Mouse (Mus musculus) lung, postnatal 14 days (tissue): Measurements from ENCODE around the gene Nfkbil1.

ENCODE experiments used
- DNase-seq: peaks from one replicate; pipeline ENCODE4 v3.0.0; 2021

The Nfkbil1 gene

DNA sequence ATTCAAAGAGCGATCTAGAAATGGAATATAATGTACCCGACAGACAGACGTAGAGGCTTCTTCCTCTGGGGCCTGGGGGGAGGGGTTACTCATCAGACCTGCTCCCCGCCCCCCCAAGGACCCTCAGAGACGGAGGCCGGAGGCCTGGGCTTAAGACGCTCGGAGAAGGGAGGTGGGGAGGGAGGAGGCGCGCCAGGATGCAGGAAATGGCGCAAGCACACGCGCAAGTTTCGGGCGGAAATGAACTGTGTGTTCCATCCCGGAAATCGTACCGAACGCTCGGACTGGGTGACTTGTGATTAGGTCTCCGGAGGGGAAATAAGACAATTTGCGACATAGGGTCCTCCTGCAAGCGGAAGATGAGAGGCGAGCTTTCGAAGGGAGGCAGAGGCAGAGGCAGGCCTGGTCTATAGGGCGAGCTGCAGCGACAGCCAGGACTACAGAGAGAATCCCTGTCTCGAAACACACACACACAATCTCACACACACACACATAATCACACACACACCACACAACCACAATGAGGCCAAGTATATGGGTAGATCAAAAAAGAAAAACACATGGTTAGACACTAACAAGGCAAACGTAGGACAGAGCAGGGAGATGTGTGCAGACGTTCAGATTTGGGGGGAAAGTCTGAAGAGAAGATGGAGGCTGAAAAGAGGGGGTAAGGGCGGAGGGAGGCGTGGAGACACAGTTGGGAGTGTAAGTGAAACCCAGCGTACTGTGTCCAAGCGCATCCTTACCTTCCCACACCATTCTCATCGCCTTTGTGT, at the start of gene Nfkbil1:
Gene Nfkbil1, minus strand, starts transcription at position 179 of the 776 bp plus-strand sequence.
- DNase-seq = peak; percentile 92

DNA sequence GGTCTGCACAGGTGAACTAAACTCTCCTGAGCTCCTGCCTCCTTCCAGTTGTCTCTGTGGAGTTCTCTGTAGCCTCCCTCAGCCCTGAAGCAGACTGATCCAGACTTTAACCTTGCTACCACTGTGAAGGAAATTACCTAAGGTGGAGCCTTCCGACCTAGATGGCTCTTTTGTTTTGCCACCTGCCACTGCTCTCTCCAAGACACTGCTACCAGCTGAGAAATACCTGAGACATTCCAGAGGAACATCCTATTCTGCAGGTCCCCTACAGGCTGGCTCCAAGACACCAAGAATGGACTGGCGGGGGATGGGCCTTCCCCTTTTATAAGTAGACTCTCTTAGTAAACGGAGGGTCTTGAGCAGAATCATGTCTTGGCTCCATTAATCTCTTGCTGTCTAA, 44.7 kb upstream of the Nfkbil1 start:
- DNase-seq = no peak

DNA sequence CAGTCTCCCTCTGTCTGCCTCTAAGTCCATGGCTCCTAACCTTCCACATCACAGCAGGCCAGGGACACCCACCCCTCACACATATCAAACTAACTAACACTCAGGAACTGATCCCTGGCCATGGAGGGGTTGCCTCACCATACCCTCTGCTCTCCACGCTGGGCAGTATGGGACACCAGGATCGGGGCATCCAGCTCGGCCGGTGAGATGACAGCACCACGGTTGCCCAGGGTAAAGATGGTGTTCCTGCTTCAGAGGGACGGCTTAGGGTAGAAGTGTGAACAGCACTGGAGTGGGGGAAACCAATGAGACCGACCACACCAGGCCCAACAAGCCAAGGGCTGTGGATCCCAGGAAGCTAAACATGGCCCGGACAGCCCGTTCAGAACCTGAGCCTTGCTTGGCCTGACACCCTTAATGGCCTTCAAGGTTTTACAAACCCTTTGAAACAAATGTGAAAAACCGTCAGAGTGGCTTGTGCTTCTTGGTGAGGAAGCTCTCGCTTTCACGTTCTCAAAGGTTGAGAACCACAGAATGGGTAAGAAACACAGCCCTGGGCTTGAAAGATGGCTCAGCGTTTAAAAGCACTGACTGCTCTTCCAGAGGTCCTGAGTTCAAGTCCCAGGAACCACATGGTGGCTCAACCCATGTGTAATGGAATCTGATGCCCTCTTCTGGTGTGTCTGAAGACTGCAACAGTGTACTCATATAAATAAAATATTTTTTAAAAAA, 43.5 kb upstream of the Nfkbil1 start:
- DNase-seq = no peak

DNA sequence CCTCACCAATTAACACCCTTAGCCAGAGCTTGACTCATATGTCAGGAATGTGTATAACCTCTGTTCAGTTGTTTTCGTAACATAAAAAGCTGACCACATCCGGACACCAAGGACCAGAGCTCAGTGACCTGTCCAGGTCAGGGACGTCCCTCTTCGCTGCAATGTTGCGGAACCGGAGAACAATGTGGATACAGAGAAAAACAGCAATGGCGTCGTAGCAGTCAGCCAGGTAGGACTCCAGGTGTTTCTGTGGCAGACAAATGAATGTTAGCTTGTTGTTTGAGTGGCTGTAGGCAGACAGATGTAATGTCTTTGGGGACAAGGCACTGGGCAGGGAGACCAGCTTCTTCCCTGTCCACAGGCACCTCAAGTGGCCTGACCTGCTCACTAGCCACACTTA, 42.5 kb upstream of the Nfkbil1 start:
- no peak for DNase-seq

DNA sequence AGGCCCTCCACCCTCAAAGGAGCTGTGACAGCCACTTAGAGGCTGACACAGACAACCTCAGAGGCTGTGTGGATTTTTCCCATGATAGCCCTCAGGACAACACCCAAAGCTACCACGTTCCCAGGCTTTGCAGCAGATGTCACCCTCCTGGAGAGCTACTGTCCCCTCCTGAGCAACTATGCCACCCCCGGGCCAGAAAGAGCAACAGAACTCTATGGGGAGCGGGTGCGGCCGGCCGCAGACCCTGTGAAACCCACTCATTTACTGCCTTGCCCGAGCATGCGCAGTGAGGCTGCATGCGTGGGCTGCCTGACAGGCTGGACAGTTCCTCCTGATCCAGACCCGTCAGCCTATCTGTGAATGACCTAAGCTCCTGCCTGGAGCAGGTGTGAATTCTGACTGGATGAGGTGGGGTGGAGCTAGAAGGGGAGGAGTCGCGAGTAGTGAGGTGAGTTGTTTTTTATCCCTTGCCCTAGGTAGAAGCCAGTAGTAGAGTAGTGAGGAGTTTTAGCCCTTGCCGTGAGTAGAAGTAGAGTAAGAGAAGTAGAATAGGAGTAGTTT, 40.8 kb upstream of the Nfkbil1 start:
- DNase-seq = no peak

DNA sequence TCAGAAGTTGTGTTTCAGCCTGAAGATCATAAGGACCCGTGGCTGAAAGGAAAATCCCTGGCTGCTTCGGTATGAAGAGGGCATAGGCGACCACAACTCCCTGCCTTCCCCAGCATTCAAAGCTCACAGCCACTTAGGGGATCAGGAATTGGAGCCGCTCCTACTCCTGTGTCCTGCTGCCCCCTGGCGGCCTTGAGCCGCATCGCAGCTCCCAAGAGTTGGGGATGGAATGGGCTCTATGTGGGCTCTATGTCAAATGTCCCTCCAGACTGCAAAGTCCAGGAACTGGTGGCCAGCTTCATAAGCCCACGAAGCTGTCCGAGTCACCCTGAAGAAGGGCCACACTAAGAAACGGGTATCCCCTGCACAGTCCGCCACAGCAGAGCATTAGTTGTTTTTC, 39.2 kb upstream of the Nfkbil1 start:
- DNase-seq = peak; percentile 95

DNA sequence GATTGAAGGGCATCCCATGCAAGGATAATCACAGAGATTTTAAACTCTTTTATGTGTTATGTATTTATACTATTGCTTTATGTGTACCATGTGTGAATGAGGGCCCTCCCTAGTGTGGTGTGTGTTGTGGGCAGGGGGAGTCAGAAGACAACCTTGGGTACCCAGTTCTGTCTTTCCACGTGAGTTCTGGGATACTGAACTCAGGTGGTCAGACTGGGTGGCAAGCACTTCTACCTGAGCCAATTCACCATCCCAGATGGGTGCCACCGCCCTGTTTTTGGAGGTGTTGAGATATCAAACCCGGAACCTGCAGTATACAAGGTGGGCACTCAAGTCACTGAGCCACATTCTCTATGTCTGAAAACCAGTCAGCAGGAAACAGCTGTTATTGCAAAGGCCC, 36.7 kb upstream of the Nfkbil1 start:
- DNase-seq = no peak

DNA sequence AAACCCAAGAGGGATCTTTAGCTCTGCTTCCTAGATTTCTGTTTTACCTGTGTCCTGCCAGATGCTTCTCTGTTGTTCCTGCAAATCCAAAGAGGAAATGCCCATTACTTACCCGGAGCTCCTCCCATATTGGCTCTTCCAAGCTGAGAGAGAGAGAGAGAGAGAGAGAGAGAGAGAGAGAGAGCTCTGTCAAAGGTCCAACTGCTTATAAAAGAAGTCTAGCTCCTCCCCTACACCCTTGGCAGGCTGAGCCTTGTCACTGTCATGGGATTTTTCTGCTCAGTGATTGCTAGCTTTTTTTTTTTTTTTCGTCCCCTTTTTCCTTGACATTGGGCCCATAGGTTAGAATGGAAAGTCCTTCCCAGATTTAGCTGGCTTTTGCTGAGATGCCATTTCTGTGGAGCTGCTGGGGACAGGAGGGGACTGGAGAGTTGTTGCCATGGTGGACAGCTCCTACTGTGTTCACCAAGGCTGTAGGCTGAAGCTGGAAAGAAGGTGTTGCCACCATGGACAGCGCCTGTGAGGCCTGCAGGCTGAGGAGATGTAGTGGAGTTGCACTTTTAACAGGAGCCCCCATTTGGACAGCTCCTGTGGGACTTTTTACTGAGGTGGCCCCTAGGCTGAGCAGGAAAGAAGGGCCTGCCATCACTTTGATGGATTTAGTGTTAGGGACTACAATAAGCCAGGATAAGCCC, 34.2 kb upstream of the Nfkbil1 start:
- DNase-seq = peak; percentile 58

DNA sequence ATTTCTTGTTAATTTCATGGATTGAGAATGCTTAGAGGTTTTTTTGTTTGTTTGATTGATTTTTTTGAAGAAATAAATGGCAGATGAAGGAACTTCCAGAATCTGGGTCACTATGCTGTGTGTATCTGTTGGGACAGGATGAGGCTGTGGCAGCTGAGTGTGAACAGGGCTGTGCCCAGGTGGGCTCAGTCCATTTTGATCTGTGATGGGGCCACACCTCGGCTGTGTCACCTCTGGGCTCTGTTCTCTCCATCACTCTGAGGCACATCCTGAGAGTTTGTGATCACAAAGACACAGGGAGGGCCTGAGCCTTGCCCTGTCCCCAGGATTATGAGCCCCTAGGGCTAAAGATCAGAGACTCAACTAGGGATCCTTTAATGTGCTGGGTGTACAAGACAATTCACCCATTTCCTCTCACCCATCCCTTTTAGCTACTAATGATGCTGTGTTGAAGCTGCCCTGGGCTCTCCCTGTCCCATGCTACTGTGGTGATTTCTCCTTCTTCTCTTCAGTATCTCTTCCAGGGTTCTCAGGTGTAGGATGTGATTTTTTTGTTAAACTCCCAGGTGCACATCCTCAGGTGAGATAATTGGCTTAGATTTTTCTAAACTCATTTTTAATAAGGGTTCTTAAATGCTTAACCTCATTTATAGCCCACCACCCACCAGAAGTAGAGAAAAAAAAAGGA, 32.0 kb upstream of the Nfkbil1 start:
- no peak for DNase-seq

DNA sequence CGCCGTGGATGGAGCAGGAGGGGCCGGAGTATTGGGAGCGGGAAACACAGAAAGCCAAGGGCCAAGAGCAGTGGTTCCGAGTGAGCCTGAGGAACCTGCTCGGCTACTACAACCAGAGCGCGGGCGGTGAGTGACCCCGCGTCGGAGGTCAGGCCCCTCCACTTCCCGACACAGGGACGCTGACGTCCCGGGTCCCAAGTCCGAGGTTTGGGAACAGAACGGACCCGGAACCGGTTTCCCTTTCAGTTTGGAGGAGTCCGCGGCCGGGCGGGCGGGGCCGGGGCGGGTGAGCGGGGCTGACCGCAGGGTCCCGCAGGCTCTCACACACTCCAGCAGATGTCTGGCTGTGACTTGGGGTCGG, 27.9 kb upstream of the Nfkbil1 start:
- DNase-seq = no peak

DNA sequence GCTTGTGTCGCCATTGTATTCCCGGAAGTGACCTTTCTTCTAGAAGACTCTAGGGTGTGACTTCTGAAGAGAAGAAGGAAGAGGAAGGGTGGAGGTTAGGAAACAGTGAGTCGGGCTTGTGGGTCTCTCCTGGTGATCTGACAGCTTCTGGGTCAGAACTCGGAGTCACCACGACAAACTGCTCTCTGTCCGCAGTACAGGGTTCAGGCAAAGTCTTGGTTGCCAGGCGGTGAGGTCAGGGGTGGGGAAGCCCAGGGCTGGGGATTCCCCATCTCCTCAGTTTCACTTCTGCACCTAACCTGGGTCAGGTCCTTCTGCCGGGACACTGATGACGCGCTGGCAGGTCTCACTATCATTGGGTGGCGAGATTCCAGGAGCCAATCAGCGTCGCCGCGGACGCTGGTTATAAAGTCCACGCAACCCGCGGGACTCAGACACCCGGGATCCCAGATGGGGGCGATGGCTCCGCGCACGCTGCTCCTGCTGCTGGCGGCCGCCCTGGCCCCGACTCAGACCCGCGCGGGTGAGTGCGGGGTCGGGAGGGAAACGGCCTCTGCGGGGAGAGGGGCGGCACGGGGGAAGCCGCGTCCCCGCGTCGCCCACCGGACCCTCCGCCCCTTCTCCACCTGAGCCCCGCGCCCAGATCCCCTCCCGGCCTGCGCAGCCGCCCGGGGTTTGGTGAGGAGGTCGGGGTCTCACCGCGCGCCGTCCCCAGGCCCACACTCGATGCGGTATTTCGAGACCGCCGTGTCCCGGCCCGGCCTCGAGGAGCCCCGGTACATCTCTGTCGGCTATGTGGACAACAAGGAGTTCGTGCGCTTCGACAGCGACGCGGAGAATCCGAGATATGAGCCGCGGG, 27.3 kb upstream of the Nfkbil1 start, which contains the start of gene H2-D1:
Gene H2-D1, plus strand, starts transcription at position 67 of the 859 bp plus-strand sequence.
- DNase-seq = peak; percentile 100

DNA sequence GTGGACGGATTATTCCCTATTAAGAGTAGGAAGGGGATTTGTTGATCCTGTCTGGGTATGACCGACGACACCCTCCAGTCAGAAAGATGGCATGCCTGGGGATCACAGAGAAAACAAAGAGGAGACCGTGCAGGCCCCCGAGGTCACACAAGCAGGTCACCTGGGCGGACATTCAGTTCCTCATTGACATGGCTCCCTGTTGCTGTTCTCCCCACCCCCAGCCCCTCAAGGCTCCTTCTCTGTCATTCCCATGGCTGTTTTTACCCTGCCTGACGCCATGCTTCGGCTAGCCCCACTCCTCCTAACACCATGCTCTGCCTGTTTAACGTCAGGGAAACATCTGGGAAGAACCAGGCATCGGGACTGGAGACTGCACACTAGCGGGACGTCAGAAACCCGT, 26.1 kb upstream of the Nfkbil1 start:
- DNase-seq = no peak

DNA sequence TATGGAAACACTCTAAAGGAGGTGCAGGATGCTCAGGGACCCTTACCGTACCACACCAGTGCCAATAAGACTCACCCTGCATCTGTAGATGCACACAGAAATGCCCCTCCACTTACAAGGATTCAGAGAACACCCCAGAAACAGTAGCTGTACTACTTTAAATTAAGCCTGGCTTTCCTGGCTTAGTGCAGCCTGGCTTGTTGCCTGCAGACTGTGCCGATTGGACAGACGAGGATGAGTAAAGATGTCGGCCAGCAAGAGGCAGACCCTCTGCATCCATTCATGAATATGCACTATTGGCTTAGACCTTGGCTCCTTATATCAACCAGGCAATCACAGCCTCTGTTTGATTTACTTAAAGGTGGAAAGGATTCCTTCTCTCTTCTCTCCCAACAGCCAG, 24.0 kb upstream of the Nfkbil1 start:
- no peak for DNase-seq

DNA sequence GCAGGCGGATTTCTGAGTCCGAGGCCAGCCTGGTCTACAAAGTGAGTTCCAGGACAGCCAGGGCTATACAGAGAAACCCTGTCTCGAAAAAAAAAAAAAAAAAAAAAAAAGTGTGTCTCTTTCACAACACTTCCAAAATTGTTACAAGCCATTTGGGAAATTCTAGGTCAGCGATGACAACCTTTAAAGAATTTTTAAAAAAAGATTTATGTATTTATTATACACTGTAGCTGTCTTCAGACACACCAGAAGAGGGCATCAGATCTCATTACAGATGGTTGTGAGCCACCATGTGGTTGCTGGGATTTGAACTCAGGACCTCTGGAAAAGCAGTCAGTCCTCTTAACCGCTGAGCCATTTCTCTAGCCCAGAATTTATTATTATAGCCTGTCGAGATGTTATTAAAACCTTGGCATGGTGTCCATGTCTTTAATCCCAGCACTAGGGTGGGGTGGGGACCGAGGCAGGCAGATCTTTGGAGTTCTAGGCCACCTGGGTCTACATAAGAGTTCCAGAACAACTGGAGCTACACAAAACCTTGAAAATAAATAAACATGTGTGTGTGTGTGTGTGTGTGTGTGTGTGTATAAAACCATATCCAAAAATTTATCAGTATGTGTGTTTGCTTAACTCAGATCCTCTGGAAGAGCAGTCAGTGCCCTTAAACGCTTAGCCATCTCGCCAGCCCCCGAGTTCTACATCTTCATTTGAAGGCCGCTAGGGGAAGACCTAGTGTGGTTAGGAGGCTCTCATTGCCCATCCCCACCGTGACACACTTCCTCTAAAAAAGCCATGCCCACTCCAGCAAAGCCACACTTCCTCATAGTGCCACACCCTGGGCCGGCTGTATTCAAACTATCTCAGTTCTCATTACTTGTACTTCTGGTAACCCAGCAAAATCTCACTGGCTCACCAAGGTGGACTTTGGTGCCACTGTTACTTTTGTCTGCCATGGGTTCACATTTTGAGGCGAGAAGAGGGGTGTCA, 23.2 kb upstream of the Nfkbil1 start:
- peak; percentile 68 for DNase-seq

DNA sequence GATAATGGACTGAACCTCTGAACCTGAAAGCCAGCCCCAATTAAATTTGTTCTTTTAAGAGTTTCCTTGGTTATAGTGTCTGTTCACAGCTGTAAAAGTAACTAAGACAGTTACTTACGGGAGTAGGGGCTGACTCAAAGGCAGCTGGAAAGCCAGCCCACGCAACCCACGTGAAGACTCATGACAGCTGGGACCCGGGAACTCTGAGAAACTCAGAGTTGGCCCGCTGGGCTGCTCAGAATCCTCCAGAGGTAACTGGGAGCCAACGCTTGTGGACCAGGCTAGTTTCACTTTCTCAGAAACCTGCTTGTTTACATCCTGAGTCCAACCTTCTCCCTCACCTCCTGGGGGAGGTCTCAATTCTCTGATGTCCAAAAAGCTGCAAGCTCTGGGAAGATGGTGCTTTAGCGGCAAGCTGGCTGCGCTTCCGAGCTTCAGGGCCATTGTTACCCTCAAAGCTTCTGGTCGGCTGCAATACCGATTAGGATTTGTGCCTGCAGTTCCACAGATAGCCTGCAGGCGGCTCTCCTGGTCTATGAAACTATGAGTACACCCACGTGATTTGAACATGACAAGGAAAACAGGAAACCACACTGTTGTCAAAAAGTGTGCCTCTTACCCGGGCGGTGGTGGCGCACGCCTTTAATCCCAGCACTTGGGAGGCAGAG, 22.4 kb upstream of the Nfkbil1 start:
- DNase-seq = peak; percentile 97

DNA sequence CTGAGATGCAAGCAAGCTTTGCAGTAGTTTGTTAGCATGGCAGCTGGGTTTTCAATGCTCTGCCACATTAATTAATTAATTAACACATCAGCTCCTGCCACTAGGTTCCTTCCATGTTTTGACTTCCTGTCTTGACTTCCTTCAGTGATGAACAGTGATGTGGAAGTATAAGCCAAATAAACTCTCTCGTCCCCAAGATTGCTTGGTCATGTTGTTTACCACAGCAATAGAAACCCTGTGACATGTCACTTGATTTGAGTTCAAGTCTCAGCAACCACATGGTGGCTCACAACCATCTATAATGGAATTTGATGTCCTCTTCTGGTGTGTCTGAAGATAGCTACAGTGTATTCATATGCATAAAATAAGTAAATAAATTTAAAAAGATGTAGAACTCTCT, 21.8 kb upstream of the Nfkbil1 start:
- DNase-seq = no peak

DNA sequence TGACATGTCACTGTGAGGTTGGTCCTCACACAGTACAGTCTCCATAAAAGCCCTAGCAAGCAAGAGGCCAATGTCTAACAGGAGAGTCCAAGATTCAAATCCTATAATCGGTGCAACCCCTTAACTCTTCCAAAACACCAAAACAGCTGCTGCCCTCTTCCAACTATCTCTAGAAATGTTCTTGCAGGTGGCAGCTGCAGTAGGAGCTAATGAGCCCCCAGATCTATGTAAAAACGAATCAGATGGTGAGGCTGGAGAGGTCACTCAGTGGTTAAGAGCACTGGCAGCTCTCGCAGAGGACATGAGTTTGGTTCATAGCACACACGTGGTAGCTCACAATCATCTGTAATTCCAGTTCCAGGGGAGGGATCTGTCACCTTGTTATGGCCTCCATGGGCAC, 20.1 kb upstream of the Nfkbil1 start:
- no peak for DNase-seq

DNA sequence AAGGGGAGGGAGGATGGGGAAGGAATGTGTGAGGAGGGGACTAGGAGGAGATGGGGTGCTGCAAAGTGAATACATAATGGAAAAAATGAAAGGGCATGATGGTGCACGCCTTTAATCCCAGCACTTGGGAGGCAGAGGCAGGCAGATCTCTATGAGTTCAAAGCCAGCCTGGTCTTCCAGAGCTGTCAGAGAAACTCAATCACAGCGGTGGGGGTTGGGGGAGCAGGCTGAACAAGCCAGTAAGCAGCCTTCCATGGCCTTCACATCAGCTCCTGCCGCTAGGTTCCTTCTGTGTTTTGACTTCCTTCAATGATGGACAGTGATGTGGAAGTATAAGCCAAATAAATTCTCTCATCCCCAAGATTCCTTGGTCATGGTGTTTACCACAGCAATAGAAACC, 19.7 kb upstream of the Nfkbil1 start:
- no peak for DNase-seq

DNA sequence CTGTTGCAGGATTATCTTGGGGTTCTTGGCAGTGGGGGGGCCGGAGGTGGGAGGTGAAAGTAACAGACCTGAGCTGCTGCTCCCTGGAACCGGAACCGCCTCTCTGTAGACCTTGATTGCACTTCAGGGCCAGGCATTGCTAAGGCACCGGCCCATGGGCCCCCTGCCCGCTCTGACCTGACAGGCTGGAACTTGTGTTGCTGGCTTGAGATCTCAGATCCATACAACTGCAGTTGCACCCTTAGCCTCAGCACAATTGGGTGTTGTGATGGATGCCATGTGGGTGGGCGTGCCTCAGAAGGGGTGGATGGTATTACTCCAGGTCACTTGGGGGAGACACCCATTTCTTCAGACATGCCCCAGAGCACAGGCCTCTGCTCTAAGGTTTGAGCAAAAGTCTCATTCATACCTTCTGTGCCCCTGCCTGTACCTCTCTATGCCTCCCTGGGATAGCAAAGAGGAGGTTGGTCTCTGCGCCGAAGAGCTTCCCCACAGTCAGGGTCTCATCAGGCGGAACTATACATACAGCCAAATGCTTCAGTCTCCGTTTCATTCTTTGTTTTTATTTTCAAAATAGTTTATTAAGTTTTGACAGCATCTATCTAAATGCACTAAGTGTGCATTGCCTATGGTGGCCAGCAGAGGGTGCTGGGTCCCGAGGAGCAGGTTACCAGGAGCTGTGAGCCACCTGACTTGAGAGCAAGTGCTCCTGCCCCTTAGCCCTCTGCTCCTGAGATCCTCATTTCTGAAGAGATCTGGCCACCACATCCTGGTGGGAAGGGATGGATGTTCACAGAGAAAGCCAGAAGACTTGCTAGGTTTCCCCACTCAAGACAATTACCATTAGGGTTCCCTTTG, 18.9 kb upstream of the Nfkbil1 start:
- DNase-seq = peak; percentile 78
